Mouse (Mus musculus) Muller cell, postnatal 12 days (primary cell): ENCODE data around the gene Sirt2.

Experiments
- DNase-seq: peaks from one replicate; pipeline ENCODE4 v3.0.0-alpha.2; 2015; ENCODE audit errors: inconsistent ontology term

The Sirt2 gene

DNA sequence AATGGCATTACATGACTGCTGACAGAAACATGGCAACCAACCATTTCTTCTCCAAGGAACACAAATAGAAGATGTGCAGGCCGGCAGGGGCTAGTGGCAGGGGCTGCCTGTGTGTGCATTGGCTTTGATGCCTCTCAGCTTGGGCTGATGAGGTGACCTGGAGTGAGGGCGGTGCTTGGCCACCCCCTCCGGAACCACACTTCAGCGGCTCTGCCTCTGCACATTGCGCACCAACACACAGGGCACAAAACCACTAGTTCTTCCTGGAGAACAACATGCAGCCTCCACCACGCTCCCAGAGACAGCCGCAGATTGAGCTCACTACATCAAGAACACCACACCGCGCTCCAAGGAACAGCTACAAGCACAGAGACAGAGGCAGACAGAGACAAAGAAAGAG is 49.7 kb downstream of the Sirt2 start:
- DNase-seq, result no peak

- no peak for DNase-seq
Measured at GRCm38 (mm10) chr7:28816920-28817319, 50.4 kb downstream of the Sirt2 start.

DNA sequence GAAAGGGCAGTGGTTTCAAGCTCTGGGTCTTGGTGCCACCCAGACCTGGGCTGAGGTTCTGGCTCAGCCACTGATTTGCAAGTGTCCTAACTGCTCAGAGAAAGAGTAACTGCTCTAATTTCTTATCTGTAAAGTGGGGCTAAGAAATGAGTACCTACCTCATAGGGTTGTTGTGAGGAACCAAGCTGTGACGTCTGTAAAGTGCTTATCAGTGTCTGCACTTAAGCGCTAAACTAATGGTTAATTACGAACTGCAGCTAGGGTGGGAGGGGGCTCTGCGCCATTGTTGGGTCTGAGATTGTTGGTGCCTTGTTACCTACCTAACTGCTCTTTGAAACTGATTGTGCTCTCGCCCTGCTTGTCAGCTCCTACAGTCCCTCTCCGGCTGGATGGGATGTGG is 51.0 kb downstream of the Sirt2 start:
- DNase-seq, result no peak

DNA sequence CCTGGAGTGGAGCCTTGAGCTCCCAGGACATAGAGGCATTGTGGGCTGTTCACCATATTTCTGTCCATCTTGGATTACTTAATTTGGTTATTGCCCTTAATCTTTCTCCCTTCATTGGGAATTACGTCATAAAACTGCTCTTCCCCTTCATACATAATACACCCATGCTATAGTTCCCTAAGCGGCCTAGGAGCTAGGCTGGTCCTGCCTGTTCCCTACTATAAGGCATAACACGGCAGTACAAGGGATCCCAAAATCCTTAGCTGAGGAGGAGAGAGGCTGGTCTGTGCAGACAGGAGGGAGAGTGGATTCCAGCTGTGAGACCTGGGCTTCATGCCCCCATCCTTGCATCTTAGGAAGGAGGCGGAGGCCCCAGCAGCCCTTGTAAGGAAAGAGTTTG is 51.4 kb downstream of the Sirt2 start:
- no peak for DNase-seq

GRCm38 (mm10) chr7:28818436-28818835 is 51.9 kb downstream of the Sirt2 start:
- no peak for DNase-seq

GRCm38 (mm10) chr7:28818861-28819452 is 52.4 kb downstream of the Sirt2 start:
- DNase-seq, result no peak

- DNase-seq, result no peak
Measured at GRCm38 (mm10) chr7:28819571-28819970, 53.0 kb downstream of the Sirt2 start.

- peak; percentile 75 for DNase-seq
Measured at GRCm38 (mm10) chr7:28820358-28821260, 54.1 kb downstream of the Sirt2 start.

DNA sequence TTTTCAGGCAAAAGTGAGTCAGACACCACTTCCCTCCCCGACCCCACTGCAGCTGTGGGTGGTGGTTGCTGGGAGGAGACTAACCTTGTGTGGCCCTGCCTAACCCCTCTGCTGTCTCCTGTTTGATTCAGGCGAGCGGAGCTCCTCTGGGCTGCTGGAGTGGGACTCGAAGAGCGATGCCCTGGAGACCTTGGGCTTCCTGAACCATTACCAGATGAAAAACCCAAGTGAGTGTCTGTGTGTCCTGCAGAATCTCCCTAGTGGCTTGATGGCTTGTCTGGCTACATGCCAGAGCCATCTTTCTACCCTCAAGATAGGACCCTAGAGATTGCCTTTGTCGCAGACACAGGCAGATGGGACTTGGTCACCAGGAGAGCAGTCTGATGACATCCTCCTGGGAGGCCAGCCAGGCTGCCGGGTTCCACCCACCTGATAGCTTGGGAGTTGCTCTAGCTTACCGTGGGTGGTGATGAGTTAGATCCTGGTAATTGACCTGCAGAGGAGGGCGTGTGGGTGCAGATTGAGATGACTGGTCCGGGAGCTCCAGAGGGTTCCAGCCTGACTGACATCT is 54.8 kb downstream of the Sirt2 start:
- peak; percentile 79 for DNase-seq

- no peak for DNase-seq
Measured at GRCm38 (mm10) chr7:28822556-28822955, 56.0 kb downstream of the Sirt2 start.

- no peak for DNase-seq
Measured at GRCm38 (mm10) chr7:28822993-28823903, 56.7 kb downstream of the Sirt2 start.

DNA sequence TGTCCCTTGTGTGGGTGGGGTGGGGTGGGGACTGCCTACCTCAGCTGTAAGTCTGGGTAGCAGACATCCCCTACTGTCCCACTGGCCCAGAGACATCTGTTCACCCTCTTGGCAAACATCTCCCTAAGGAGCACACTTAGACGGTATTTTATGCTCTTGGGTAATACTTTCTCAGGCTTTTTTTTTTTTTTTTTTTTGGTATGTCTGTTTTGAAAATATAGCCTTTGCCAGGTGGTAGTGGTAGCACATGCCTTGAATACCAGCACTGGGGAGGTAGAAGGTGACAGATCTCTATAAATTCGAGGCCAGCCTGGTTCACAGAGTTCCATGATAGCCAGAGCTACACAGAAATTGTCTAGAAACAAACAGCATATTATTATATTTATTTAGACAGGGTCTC is 57.4 kb downstream of the Sirt2 start:
- DNase-seq, result no peak

DNA sequence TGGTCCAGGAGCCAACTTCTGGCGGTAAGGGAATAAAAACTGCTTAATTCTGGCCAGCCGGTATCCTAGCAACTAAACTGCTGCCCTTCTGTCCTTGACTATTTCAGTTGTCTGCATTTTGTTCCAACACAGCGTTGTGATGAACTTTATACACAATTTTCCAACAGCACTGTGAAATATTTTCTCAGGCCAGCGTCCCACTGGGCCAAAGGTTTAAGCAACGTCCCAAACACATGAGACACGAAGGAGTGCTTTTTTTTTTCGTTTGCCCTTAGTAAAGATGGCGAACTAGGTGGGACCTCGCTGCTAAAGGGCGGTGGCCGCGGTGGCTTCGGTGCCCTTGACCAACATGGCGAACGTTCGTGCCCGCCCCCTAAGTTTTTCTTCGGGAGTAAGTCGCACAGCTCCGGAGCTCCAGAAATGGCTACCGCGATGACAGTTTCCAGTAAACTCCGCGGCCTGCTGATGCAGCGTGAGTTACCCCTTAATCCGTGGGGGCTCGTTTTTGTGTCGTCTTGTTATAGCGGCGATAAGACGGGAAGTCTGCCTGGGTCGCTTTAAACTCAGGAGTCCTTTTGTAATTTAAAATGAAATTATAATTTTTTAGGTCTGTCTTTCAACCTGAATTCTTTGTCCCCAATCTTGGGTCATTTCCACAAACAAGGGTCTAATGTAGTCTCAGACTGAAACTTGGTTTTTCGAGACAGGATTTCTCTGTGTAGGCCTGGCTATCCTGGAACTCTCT is 58.6 kb downstream of the Sirt2 start, which contains the start of gene Ech1:
Ech1 (plus strand) TSS at position 277 of the 745 bp plus-strand sequence.
- peak; percentile 94 for DNase-seq

DNA sequence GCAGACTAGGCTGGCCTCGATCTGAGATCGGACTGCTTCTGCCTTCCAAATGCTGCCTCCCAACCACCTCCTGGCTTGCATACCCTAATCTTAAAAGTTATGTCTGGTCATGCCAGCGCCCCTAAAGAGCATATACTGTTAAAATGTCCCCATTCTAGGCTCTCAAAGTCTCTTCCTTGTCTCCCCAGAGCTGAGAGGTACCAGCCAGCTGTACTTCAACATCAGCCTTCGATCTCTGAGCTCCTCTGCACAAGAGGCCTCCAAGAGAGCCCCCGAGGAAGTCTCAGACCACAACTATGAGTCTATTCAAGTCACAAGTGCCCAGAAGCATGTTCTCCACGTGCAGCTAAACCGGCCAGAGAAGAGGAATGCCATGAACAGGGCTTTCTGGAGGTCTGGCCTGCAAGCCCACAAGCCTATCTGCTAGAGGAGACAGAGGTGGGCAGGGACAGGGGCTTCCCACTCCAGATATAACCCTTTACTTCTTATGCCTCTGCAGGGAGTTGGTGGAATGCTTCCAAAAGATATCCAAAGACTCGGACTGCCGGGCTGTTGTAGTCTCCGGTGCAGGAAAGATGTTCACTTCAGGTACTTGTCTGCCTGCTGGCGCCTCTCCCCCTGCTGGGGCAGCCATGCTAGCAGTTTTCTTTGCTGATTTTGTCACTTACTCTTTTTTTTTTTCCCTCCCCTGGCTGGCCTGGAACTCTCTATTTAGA is 59.3 kb downstream of the Sirt2 start:
- no peak for DNase-seq

DNA sequence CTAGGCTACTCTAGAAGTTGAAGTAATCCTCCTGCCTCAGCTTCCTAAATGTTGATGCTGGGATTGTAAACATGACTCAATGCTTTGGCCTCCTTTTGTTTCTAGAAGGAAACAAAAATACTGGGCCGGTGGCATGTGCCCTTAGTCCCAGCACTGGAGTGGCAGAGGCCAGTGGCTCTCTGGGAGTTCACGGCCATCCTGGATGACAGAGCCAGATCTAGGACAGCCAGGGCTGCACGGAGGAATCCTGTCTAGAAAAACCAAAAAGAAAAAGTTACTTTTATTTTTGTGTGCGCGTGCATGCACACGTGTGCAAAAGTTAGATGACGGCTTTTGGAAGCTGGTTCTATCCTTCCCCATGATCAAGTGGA is 59.9 kb downstream of the Sirt2 start:
- no peak for DNase-seq

- peak; percentile 48 for DNase-seq
Measured at GRCm38 (mm10) chr7:28827338-28827737, 60.8 kb downstream of the Sirt2 start.

DNA sequence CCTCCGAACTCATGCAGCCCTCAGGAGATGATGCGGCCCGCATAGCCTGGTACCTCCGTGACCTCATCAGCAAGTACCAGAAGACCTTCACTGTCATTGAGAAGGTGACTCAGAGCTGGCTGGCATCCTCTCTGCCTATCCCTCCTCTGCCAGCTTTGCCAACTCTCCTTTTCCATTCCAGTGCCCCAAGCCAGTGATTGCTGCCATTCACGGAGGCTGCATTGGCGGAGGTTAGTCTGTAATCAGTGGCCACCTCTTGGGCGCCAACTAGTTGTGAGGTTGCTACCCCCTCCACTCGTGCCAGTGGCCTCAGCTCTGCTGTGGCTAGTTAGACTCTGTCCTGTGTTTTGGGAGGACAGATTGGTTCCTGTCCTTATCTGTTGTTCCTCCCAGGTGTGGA is 63.3 kb downstream of the Sirt2 start:
- no peak for DNase-seq

GRCm38 (mm10) chr7:28830981-28831380 is 64.4 kb downstream of the Sirt2 start:
- DNase-seq, result no peak

DNA sequence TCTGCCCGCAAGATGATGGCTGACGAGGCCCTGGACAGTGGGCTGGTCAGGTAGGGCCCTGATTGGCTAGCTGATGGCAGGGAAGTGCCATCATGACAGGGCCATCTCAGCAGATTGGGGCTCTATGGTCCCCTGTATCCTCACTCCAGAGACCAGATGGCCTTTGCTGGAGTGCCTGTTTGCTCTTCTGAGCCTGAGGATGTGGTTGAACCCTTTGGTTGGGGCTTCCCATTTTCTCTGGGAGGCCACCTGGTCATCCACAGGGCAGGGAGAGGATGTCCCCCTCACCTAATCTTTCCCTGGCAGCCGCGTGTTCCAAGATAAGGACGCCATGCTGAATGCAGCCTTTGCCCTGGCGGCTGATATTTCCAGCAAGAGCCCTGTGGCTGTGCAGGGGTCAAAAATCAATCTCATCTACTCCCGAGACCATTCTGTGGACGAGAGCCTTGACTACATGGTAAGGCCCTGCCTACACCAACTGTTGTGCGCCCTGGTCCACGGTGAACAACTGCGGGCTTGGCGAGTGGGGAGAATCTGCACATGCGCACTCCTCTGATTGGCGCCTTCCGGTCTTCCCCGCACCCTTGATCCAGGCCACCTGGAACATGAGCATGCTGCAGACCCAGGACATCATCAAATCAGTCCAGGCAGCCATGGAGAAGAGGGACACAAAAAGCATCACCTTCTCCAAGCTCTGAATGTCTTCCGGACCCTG is 65.0 kb downstream of the Sirt2 start:
- no peak for DNase-seq

GRCm38 (mm10) chr7:28832137-28832536 is 65.6 kb downstream of the Sirt2 start:
- DNase-seq, result no peak
